Mouse (Mus musculus) liver, embryonic 14.5 days (tissue): Measurements from ENCODE around the gene 1700019N19Rik. TPM values are rescaled to one million over a fixed set of nuclear protein-coding genes. Genes with fewer than 3 reads are reported as not detected.

Source experiments
- ATAC-seq: fragments of 200-750 bp; cut with Nextera tagmentation; 2 replicates; pipeline ENCODE4 v1.8.0; 2017; ENCODE audit warnings: moderate number of reproducible peaks, mild to moderate bottlenecking, moderate library complexity; ENCODE audit not compliant: insufficient read depth
- DNase-seq, 3 experiments: peaks; one replicate each; pipeline ENCODE4 v3.0.0-alpha.2; 2012 to 2013; ENCODE audit warnings: low read depth in 3 of 3, low spot score in 3 of 3
- H3K27ac ChIP-seq: fragments of 300-500 bp; sonication (generic); 2 replicates; pipeline ENCODE4 v1.5.1; 2014; ENCODE audit warnings: moderate library complexity, mild to moderate bottlenecking, control low read depth, inconsistent platforms
- H3K27me3 ChIP-seq: fragments of 300-500 bp; sonication (generic); 2 replicates; pipeline ENCODE4 v1.6.1; 2014; ENCODE audit warnings: mild to moderate bottlenecking, low read length, moderate library complexity; ENCODE audit not compliant: control insufficient read depth, insufficient read depth
- H3K36me3 ChIP-seq: fragments of 300-500 bp; sonication (generic); replicated peaks from 2 replicates; pipeline ENCODE4 v1.6.1; 2014; ENCODE audit warnings: low read depth; ENCODE audit not compliant: control insufficient read depth, insufficient read depth
- H3K4me1 ChIP-seq, 2 experiments: fragments of 200-500 bp in 1 of 2; fragments of 300-500 bp in 1 of 2; sonication (generic) in 1 of 2; replicated peaks; 2 replicates each; pipeline ENCODE4 v1.6.1; 2012 to 2014; ENCODE audit warnings: antibody characterized with exemption in 1 of 2, inconsistent platforms in 1 of 2, low read length in 1 of 2; ENCODE audit not compliant: control insufficient read depth in 2 of 2, insufficient read depth in 2 of 2
- H3K4me2 ChIP-seq: fragments of 300-500 bp; sonication (generic); 2 replicates; pipeline ENCODE4 v1.6.1; 2014; ENCODE audit warnings: low read depth, mild to moderate bottlenecking, control low read depth, moderate library complexity
- H3K4me3 ChIP-seq, 2 experiments: fragments of 200-500 bp in 1 of 2; fragments of 300-500 bp in 1 of 2; sonication (generic) in 1 of 2; 2 replicates each; pipeline ENCODE4 v1.5.1; 2012 to 2014; ENCODE audit warnings: low read depth in 2 of 2, low read length in 2 of 2, mild to moderate bottlenecking in 2 of 2, control low read depth in 1 of 2, inconsistent platforms in 1 of 2, moderate library complexity in 1 of 2; ENCODE audit not compliant: insufficient read depth in 1 of 2
- H3K9ac ChIP-seq: fragments of 300-500 bp; sonication (generic); replicated peaks from 2 replicates; pipeline ENCODE4 v1.6.1; 2014; ENCODE audit warnings: mild to moderate bottlenecking, control low read depth, moderate library complexity
- H3K9me3 ChIP-seq: fragments of 300-500 bp; sonication (generic); 2 replicates; pipeline ENCODE4 v1.6.1; 2016; ENCODE audit warnings: low read length, mixed read lengths; ENCODE audit not compliant: control insufficient read depth
- CTCF ChIP-seq: IDR thresholded peaks from 2 replicates; pipeline ENCODE4 v1.5.1; 2016; ENCODE audit warnings: antibody characterized with exemption, low read depth, control low read depth
- EP300 ChIP-seq: IDR thresholded peaks from 2 replicates; pipeline ENCODE4 v1.6.1; 2016; ENCODE audit warnings: antibody characterized with exemption, low read depth
- WGBS: fragments of 180-500 bp; shearing (Covaris S2); extraction: QIAGEN DNeasy Blood & Tissue Kit; methylation state at CpG from one replicate; pipeline ENCODE4 v1.1.7; 2014; ENCODE audit not compliant: insufficient replicate concordance; 5-methylcytosine and 5-hydroxymethylcytosine counted together
- polyA plus RNA-seq, 2 experiments: library from polyadenylated mRNA; depleted of rRNA in 1 of 2; stranded (reverse) in 1 of 2; unstranded in 1 of 2; fragments of >200 nt; fragmentation: Nextera tagmentation in 1 of 2; extraction: Ambion mirVana in 1 of 2; gene quantifications; 2 replicates each; pipeline versions ENCODE4 v1.2.1 to v1.2.3; 2012 to 2014

Gene 1700019N19Rik
- polyA plus RNA-seq, 2 experiments, result not detected

DNA sequence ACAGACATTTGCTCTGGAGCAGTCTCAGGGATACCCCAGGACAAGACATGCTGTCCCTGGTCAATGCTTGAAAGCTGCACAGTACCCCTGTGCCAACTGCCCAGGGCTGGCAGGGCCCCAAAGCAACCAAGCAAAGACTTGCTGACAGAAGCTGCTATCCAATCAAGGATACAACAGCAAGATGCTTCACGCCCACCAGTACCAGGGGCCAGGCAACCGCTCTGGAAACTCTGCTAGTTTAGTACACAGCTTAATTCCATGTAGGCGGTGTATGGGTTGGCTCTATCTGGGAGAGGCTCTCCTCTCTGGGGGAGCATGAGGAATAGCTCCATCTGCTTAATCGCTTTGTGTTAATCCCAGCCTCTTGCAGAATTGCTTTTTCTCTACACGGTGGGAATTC, 35.3 kb upstream of the 1700019N19Rik start:
- no peak for ATAC-seq
- DNase-seq, result no peak
- WGBS, result 63% methylated on average over 5 of the region's 5 CpGs
- Histone ChIP-seq H3K27ac (no peak overlapping the region), H3K4me3 (no peak overlapping the region), H3K27me3 (no peaks in the 10 kb centered on the region), H3K4me2 (no peak overlapping the region), H3K9ac (no peak overlapping the region), H3K9me3 (no peaks in the 10 kb centered on the region), H3K36me3 (no peaks in the 10 kb centered on the region), H3K4me1 (no peaks in the 10 kb centered on the region)
- TF ChIP-seq EP300 (no peak), CTCF (no peak)

DNA sequence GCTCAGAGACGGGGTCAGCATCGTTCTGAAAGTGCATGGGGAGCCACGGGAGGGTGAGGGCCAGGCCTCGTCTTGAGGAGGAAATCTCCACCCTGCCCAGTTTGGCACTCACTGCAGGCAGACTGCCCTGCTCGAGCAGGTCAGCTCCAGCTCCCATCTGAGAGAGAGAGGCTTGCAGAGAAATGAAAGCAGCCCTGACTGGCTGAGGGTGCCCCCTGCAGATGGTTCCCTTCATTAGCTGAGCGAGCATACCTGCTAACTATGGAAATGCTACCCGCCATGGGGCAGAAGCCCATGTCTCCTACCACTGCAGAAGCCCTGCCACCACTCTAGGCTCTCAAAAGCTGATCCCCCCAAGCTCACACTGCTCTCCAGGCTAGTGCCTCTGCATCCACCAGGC, 33.4 kb upstream of the 1700019N19Rik start:
- H3K4me3 ChIP-seq, result no peak overlapping the region
- H3K4me2 ChIP-seq, result no peak overlapping the region
- TF ChIP-seq EP300, result no peak
- TF ChIP-seq CTCF, result no peak
- H3K27ac ChIP-seq, result no peak overlapping the region
- no peaks in the 10 kb centered on the region for H3K27me3 ChIP-seq
- no peaks in the 10 kb centered on the region for H3K36me3 ChIP-seq
- no peak for ATAC-seq
- H3K9me3 ChIP-seq, result no peaks in the 10 kb centered on the region
- H3K4me1 ChIP-seq, result no peaks in the 10 kb centered on the region
- DNase-seq, result no peak
- no peak overlapping the region for H3K9ac ChIP-seq
- WGBS, result 40% methylated on average over 7 of the region's 7 CpGs

DNA sequence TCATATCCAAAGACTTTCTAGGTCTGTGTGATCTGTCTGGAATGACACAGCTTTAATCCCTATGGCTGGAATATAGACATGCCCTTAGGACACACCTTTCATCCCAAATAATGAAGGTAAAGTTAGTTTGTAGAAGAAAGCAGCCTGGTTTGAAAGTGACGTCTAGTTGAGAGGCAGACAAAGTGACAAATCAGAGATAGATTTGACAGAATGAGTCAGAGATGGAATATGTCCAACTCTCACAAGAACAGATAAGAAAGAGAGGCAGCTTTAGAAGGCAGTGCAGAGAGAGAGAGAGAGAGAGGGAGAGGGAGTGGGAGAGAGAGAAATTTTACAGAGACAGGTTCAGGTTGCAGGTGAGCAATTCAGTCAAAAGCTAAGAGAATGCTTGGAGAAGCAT, 30.1 kb upstream of the 1700019N19Rik start:
- no peaks in the 10 kb centered on the region for H3K27me3 ChIP-seq
- no peak for ATAC-seq
- no peak for DNase-seq
- no peak overlapping the region for H3K27ac ChIP-seq
- no peaks in the 10 kb centered on the region for H3K36me3 ChIP-seq
- no peaks in the 10 kb centered on the region for H3K4me1 ChIP-seq
- WGBS, result 44% methylated on average over 1 of the region's 1 CpGs
- no peak overlapping the region for H3K4me2 ChIP-seq
- no peaks in the 10 kb centered on the region for H3K9me3 ChIP-seq
- H3K9ac ChIP-seq, result no peak overlapping the region
- TF ChIP-seq CTCF (no peak), EP300 (no peak)
- no peak overlapping the region for H3K4me3 ChIP-seq

- H3K9me3 ChIP-seq, result no peaks in the 10 kb centered on the region
- H3K4me2 ChIP-seq, result no peak overlapping the region
- H3K27me3 ChIP-seq, result no peaks in the 10 kb centered on the region
- no peaks in the 10 kb centered on the region for H3K4me1 ChIP-seq
- 56% methylated on average over 3 of the region's 3 CpGs for WGBS
- no peak overlapping the region for H3K4me3 ChIP-seq
- no peak for ATAC-seq
- H3K9ac ChIP-seq, result no peak overlapping the region
- no peaks in the 10 kb centered on the region for H3K36me3 ChIP-seq
- H3K27ac ChIP-seq, result no peak overlapping the region
- DNase-seq, result no peak
- TF ChIP-seq EP300, result no peak
- no peak for TF ChIP-seq CTCF
These were observed 29.0 kb upstream of the 1700019N19Rik start for GRCm38 (mm10) chr19:58823301-58823700.

- WGBS, result 66% methylated on average over 20 of the region's 20 CpGs
- Histone ChIP-seq H3K4me2 (no peak overlapping the region), H3K4me3 (no peak overlapping the region), H3K27me3 (no peaks in the 10 kb centered on the region), H3K4me1 (no peaks in the 10 kb centered on the region), H3K36me3 (no peaks in the 10 kb centered on the region), H3K27ac (no peak overlapping the region), H3K9me3 (no peaks in the 10 kb centered on the region), H3K9ac (no peak overlapping the region)
- TF ChIP-seq EP300, result no peak
- no peak for TF ChIP-seq CTCF
- ATAC-seq (no peak), DNase-seq (no peak)
These were observed 28.4 kb upstream of the 1700019N19Rik start for GRCm38 (mm10) chr19:58822454-58823200.
